Mouse (Mus musculus): ENCODE measurements around the gene Ube2k.
A peak's percentile ranks its signal among the peaks of the same experiment; 100 is the strongest.

Ube2k gene

GRCm38 (mm10) chr5:65538121-65538520 is 1.1 kb downstream of the Ube2k start:
- no peak for DNase-seq

- DNase-seq = no peak
Observed at GRCm38 (mm10) chr5:65538829-65539228, 1.8 kb downstream of the Ube2k start.

GRCm38 (mm10) chr5:65539786-65540185 is 2.8 kb downstream of the Ube2k start:
- DNase-seq = no peak

- no peak for DNase-seq
Observed at GRCm38 (mm10) chr5:65541889-65542288, 4.9 kb downstream of the Ube2k start.

GRCm38 (mm10) chr5:65543491-65543890 is 6.5 kb downstream of the Ube2k start:
- no peak for DNase-seq

GRCm38 (mm10) chr5:65544616-65545015 is 7.6 kb downstream of the Ube2k start:
- DNase-seq = no peak

GRCm38 (mm10) chr5:65549677-65550076 is 12.6 kb downstream of the Ube2k start:
- no peak for DNase-seq

GRCm38 (mm10) chr5:65557109-65557508 is 20.1 kb downstream of the Ube2k start:
- DNase-seq = no peak

GRCm38 (mm10) chr5:65561125-65561893 is 24.3 kb downstream of the Ube2k start:
- DNase-seq = peak; percentile 19 to 35

- DNase-seq = no peak
Observed at GRCm38 (mm10) chr5:65565486-65565885, 28.5 kb downstream of the Ube2k start.

GRCm38 (mm10) chr5:65574876-65575275 is 37.8 kb downstream of the Ube2k start:
- DNase-seq = no peak

GRCm38 (mm10) chr5:65575896-65576295 is 38.9 kb downstream of the Ube2k start:
- no peak for DNase-seq

GRCm38 (mm10) chr5:65578545-65578944 is 41.5 kb downstream of the Ube2k start:
- DNase-seq = no peak

- no peak for DNase-seq
Observed at GRCm38 (mm10) chr5:65586291-65586690, 49.3 kb downstream of the Ube2k start.

GRCm38 (mm10) chr5:65590199-65590598 is 53.2 kb downstream of the Ube2k start:
- no peak for DNase-seq

GRCm38 (mm10) chr5:65592421-65592820 is 55.4 kb downstream of the Ube2k start:
- DNase-seq = no peak

GRCm38 (mm10) chr5:65599681-65600080 is 62.6 kb downstream of the Ube2k start:
- no peak for DNase-seq

GRCm38 (mm10) chr5:65606820-65607219 is 69.8 kb downstream of the Ube2k start:
- DNase-seq = no peak

- no peak for DNase-seq
Observed at GRCm38 (mm10) chr5:65609769-65610168, 72.7 kb downstream of the Ube2k start.

GRCm38 (mm10) chr5:65610541-65610940 is 73.5 kb downstream of the Ube2k start:
- DNase-seq = no peak

- DNase-seq = no peak
Observed at GRCm38 (mm10) chr5:65613152-65613924, 76.3 kb downstream of the Ube2k start.

- DNase-seq = no peak
Observed at GRCm38 (mm10) chr5:65624340-65624739, 87.3 kb downstream of the Ube2k start.

- DNase-seq = no peak
Observed at GRCm38 (mm10) chr5:65638896-65639295, 101.9 kb downstream of the Ube2k start.

All from kidney, postnatal 4 days (tissue).